Mouse (Mus musculus) hindbrain, embryonic 11.5 days (tissue): Measurements from ENCODE around the gene Tpo. TPM values are rescaled to one million over a fixed set of nuclear protein-coding genes. Genes with fewer than 3 reads are reported as not detected.

Experiments
- ATAC-seq: fragments of 200-750 bp; cut with Nextera tagmentation; 2 replicates; pipeline ENCODE4 v1.8.0; 2017; ENCODE audit warnings: mild to moderate bottlenecking, moderate TSS enrichment, moderate library complexity; ENCODE audit not compliant: low FRiP score
- DNase-seq: peaks from one replicate; pipeline ENCODE4 v3.0.0-alpha.2; 2015; ENCODE audit warnings: low spot score
- H3K27ac ChIP-seq: fragments of 300-500 bp; sonication (generic); 2 replicates; pipeline ENCODE4 v1.5.1; 2014; ENCODE audit warnings: mild to moderate bottlenecking, low read depth, low read length
- H3K27me3 ChIP-seq: fragments of 300-500 bp; sonication (generic); 2 replicates; pipeline ENCODE4 v1.6.1; 2014; ENCODE audit warnings: mild to moderate bottlenecking, low read length, moderate library complexity, mixed read lengths; ENCODE audit not compliant: control insufficient read depth, insufficient read depth
- H3K36me3 ChIP-seq: fragments of 300-500 bp; sonication (generic); 2 replicates; pipeline ENCODE4 v1.6.1; 2014; ENCODE audit warnings: mild to moderate bottlenecking, low read length, moderate library complexity, mixed read lengths; ENCODE audit not compliant: control insufficient read depth, insufficient read depth
- H3K4me1 ChIP-seq: fragments of 300-500 bp; sonication (generic); replicated peaks from 2 replicates; pipeline ENCODE4 v1.6.1; 2014; ENCODE audit warnings: low read length, mixed read lengths; ENCODE audit not compliant: control insufficient read depth, insufficient read depth
- H3K4me2 ChIP-seq: fragments of 300-500 bp; sonication (generic); replicated peaks from 2 replicates; pipeline ENCODE4 v1.6.1; 2014; ENCODE audit warnings: mild to moderate bottlenecking, low read depth, low read length
- H3K4me3 ChIP-seq: fragments of 300-500 bp; sonication (generic); 2 replicates; pipeline ENCODE4 v1.5.1; 2014; ENCODE audit warnings: low read depth, low read length
- H3K9ac ChIP-seq: fragments of 300-500 bp; sonication (generic); 2 replicates; pipeline ENCODE4 v1.6.1; 2014; ENCODE audit warnings: low read depth, low read length
- H3K9me3 ChIP-seq: fragments of 300-500 bp; sonication (generic); 2 replicates; pipeline ENCODE4 v1.6.1; 2016; ENCODE audit warnings: low read length; ENCODE audit not compliant: control insufficient read depth
- WGBS: fragments of 180-500 bp; shearing (Covaris S2); extraction: QIAGEN DNeasy Blood & Tissue Kit; methylation state at CpG from one replicate; pipeline ENCODE4 v1.1.7; 2014; 5-methylcytosine and 5-hydroxymethylcytosine counted together
- polyA plus RNA-seq: library from polyadenylated mRNA; unstranded; fragments of >200 nt; fragmentation: Nextera tagmentation; extraction: Ambion mirVana; gene quantifications from 2 replicates; pipeline ENCODE4 v1.2.1, GENCODE M21; 2014

Tpo gene
- polyA plus RNA-seq, 1 experiment from 2014 or later, result not detected

- Histone ChIP-seq H3K4me2 (no peak overlapping the region), H3K9ac (no peak overlapping the region), H3K4me1 (peaks cover 4% of the 10 kb centered on the region; the same call in 1 of the 2 replicates), H3K27me3 (no peaks in the 10 kb centered on the region), H3K36me3 (no peaks in the 10 kb centered on the region), H3K27ac (no peak overlapping the region), H3K4me3 (no peak overlapping the region), H3K9me3 (no peaks in the 10 kb centered on the region)
- DNase-seq (no peak), ATAC-seq (peak; percentile 52; the same call in 1 of the 2 replicates)
- WGBS, result 47% methylated on average over 4 of the region's 4 CpGs
These were observed 95.8 kb downstream of the Tpo start for GRCm38 (mm10) chr12:30036569-30037055.

DNA sequence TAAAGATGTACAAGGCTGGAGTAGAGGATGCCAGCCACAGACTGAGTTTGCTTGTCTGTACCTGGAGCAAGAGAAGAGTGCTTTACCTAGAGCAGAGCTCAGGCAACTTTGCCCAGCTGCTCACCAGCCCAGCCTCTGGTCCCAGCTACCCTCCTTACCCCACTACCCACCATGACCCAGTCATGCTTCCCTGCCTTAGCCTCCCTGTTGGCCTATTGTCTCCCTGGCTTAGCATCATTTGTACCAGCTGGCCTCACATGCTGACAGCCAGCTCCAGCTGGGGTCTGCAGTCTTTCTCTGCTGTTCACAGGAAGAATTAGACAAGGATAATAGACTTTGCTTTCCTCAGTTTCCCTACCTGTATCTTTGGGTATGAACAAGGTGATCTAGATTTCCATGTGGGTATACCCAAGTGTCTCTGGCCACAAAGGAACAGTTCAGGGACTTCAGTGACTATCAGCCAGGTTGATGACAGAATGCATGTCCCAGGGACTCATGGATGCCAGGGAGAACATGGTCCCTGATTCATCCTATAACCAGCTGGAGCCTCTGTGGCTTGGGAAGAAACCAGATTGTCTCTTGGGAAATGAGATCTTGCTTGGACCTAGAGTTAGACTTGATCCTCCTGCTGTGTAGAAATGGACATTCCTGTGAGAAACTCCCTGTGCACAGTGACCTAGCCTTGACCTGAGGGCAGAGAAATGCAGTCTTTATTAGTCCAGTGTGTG, 96.4 kb downstream of the Tpo start:
- H3K27me3 ChIP-seq, result no peaks in the 10 kb centered on the region
- H3K9me3 ChIP-seq, result no peaks in the 10 kb centered on the region
- H3K4me2 ChIP-seq, result no peak overlapping the region
- H3K9ac ChIP-seq, result no peak overlapping the region
- H3K4me3 ChIP-seq, result no peak overlapping the region
- H3K4me1 ChIP-seq, result peaks cover 4% of the 10 kb centered on the region; the same call in 1 of the 2 replicates
- DNase-seq (no peak), ATAC-seq (peak; percentile 43; the same call in 1 of the 2 replicates)
- H3K27ac ChIP-seq, result no peak overlapping the region
- H3K36me3 ChIP-seq, result no peaks in the 10 kb centered on the region

DNA sequence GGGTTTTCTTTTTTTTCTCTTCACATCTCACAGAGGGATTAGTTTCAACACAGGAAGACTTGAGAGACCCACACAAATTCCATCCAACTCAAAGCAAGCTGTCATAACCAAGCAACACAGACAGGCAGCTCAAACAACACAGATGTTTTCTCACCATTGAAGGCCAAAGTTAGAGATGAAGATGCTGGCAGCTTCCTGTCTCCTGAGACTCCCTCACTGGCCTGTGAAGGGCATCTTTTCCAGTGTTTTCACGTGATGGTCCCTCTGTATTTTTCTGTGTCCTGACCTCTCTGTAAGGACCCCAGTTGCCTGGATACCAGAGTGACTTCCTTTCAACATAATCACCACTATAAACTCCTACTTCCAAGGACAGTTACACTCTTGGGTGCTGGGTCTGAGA, 97.0 kb downstream of the Tpo start:
- WGBS, result 35% methylated on average over 1 of the region's 1 CpGs
- DNase-seq, result no peak
- peaks cover 4% of the 10 kb centered on the region; the same call in 1 of the 2 replicates for H3K4me1 ChIP-seq
- no peak overlapping the region for H3K9ac ChIP-seq
- ATAC-seq, result no peak
- H3K36me3 ChIP-seq, result no peaks in the 10 kb centered on the region
- no peaks in the 10 kb centered on the region for H3K9me3 ChIP-seq
- no peak overlapping the region for H3K27ac ChIP-seq
- H3K27me3 ChIP-seq, result no peaks in the 10 kb centered on the region
- H3K4me2 ChIP-seq, result no peak overlapping the region
- no peak overlapping the region for H3K4me3 ChIP-seq

GRCm38 (mm10) chr12:30034681-30035080, 97.7 kb downstream of the Tpo start:
- Histone ChIP-seq H3K9me3 (no peaks in the 10 kb centered on the region), H3K4me1 (peaks cover 4% of the 10 kb centered on the region; the same call in 1 of the 2 replicates), H3K27ac (no peak overlapping the region), H3K36me3 (no peaks in the 10 kb centered on the region), H3K9ac (no peak overlapping the region), H3K27me3 (no peaks in the 10 kb centered on the region), H3K4me2 (no peak overlapping the region), H3K4me3 (no peak overlapping the region)
- 88% methylated on average over 5 of the region's 5 CpGs for WGBS
- no peak for ATAC-seq
- no peak for DNase-seq

- Histone ChIP-seq H3K9ac (no peak overlapping the region), H3K4me2 (no peak overlapping the region), H3K4me1 (no peaks in the 10 kb centered on the region; the same call in 1 of the 2 replicates), H3K27me3 (no peaks in the 10 kb centered on the region), H3K4me3 (no peak overlapping the region), H3K36me3 (no peaks in the 10 kb centered on the region), H3K27ac (no peak overlapping the region), H3K9me3 (no peaks in the 10 kb centered on the region)
- no peak for ATAC-seq
- 75% methylated on average over 5 of the region's 5 CpGs for WGBS
- DNase-seq, result no peak
These were observed 101.9 kb downstream of the Tpo start for GRCm38 (mm10) chr12:30030571-30030970.

DNA sequence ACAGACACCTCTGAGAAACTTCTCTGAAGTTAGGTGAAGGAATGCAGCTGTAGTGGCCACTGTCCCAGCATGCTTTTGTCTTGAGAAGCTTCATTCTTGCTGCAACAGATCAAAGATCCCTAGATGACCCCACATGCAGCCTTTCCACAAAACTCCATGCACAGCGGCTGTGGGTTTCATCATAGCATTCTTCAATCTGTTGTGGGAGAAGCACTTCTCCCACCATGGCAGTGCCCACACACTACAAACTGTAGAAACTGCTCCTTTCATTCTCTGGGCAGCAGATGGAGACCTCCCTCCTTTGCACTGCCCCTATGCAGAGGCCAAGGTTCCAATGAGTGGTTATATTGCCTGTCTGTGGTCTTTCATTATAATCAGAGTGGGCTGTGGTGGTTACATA, 103.3 kb downstream of the Tpo start:
- no peak overlapping the region for H3K4me3 ChIP-seq
- H3K27ac ChIP-seq, result no peak overlapping the region
- no peak overlapping the region for H3K9ac ChIP-seq
- H3K27me3 ChIP-seq, result no peaks in the 10 kb centered on the region
- no peaks in the 10 kb centered on the region for H3K4me1 ChIP-seq
- no peaks in the 10 kb centered on the region for H3K9me3 ChIP-seq
- no peak overlapping the region for H3K4me2 ChIP-seq
- no peaks in the 10 kb centered on the region for H3K36me3 ChIP-seq
- ATAC-seq, result no peak
- no peak for DNase-seq
- WGBS, result 94% methylated on average over 1 of the region's 1 CpGs

DNA sequence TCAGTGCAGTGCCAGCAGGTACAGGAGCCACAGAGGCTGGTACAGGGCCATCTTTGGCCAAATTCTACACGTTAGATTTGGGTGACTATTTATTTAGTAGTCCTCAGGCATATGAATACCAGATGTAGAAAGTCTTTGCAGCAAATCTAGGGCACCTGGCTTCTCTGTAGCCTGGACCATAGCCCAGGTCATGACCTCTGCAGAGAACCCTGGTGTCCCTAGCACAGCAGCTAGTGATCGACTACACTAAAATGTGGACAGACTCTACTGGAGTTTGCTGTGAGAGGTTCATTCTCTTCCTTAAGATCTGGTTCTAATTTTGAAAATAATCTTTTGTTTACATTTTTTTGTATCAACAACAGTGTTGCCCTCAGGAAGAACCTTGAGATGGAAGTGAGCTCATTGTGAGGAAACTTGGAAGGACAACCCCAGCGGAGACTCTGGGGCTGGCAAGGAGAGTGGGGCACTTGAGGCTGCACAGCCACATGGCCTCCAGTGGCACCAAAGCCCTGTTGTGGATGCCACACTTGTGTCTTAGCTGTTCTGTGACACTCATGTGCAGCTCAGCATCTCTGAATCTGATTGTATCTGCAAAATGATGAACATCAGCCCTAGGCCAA, 104.6 kb downstream of the Tpo start:
- no peak overlapping the region for H3K4me2 ChIP-seq
- ATAC-seq (no peak), DNase-seq (no peak)
- no peaks in the 10 kb centered on the region for H3K36me3 ChIP-seq
- H3K4me1 ChIP-seq, result no peaks in the 10 kb centered on the region
- no peaks in the 10 kb centered on the region for H3K9me3 ChIP-seq
- no peaks in the 10 kb centered on the region for H3K27me3 ChIP-seq
- H3K4me3 ChIP-seq, result no peak overlapping the region
- 77% methylated on average over 3 of the region's 3 CpGs for WGBS
- no peak overlapping the region for H3K27ac ChIP-seq
- no peak overlapping the region for H3K9ac ChIP-seq

DNA sequence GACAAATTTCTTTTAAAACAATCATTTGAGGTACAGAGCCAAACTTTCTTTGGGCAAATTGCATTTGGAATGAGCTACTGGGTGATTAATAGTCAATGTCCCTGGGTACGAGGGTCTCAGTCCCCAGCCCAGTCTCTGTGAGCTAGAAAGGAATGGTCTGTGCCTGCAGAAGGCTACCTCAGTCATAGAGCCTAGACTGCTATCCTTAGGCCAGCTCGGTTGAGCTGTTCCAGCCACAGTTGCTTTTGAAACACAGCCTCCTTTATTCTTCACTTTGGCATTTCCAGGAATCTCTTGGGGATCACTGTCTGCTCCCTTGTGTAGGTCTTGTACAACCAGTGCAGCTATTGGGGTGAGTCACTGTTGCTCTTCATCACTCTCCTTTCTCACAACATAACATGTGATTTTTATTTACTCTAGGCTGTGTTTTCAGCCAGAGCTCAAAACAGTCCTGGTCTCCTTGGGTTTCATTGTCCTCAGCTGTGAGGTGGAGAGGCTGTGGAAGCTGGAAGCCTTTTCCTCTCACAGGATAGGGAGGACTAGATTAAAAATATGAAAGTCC, 108.1 kb downstream of the Tpo start:
- Histone ChIP-seq H3K4me3 (no peak overlapping the region), H3K9ac (no peak overlapping the region), H3K27ac (no peak overlapping the region), H3K27me3 (no peaks in the 10 kb centered on the region), H3K9me3 (no peaks in the 10 kb centered on the region), H3K4me1 (no peaks in the 10 kb centered on the region), H3K36me3 (no peaks in the 10 kb centered on the region), H3K4me2 (no peak overlapping the region)
- DNase-seq (no peak), ATAC-seq (no peak)
- WGBS, result 54% methylated on average over 2 of the region's 2 CpGs
